29 mouse cellular contexts compared by ENCODE assay signal in genomic region chr17:62785781-62786601, GRCm38 (mm10).
DNase-seq lines count a peak whose midpoint lies in the region; ATAC-seq lines count a peak whose summit lies in the region.
"Had no signal": no experiment of that assay in that cellular context is flagged by ENCODE, and none has a peak within 500 bp of the region (broad histone marks: within the 10 kb centered on the region; RNA-seq: fewer than 3 reads in every experiment).

No protein-coding gene starts in this region.

- peak; percentile 71 for DNase-seq in heart, adult 11 months
- no peak for DNase-seq in heart, embryonic 10.5 days (ENCODE audit: low spot score)
- no peak for DNase-seq in midbrain, embryonic 10.5 days (ENCODE audit: low spot score)
- DNase-seq in layer of hippocampus, postnatal 14 days (ENCODE audit: low spot score in 2 of 2) = no peak
- DNase-seq: adrenal gland, adult 8-10 months; adrenal gland, postnatal 25 days; B cell, adult 2 months; cerebellum, adult 11-12 months; cerebellum, adult 8-10 months; cerebellum, postnatal 10 days; cerebellum, postnatal 36 days; embryo, embryonic 11 days; forebrain, postnatal 0 days; gastrocnemius, adult 2 months; gastrocnemius, postnatal 25 days; heart, adult 2 months had no signal

- no peak overlapping the region for H3K4me3 ChIP-seq in heart, embryonic 10.5 days
- no peak overlapping the region for H3K4me3 ChIP-seq in midbrain, embryonic 12.5 days
- H3K4me3 ChIP-seq in midbrain, embryonic 10.5 days = no peak overlapping the region
- H3K4me3 ChIP-seq in midbrain, embryonic 13.5 days (replicated peaks) = no peak overlapping the region
- no peak overlapping the region for H3K4me3 ChIP-seq in midbrain, embryonic 16.5 days (ENCODE audit: low read depth, low read length)
- H3K4me3 ChIP-seq: embryonic facial prominence, embryonic 10.5 days; erythroblast, embryonic 14.5 days; forebrain, embryonic 13.5 days; gastrocnemius, adult 2 months; heart, adult 2 months; hindbrain, embryonic 12.5 days; hindbrain, embryonic 15.5 days had no signal

- 67% methylated on average over 4 of the region's 4 CpGs for WGBS in heart, embryonic 10.5 days
- 21% methylated on average over 4 of the region's 4 CpGs for WGBS in midbrain, embryonic 12.5 days
- WGBS in midbrain, embryonic 10.5 days = 35% methylated on average over 4 of the region's 4 CpGs
- WGBS in midbrain, embryonic 13.5 days = 30% methylated on average over 4 of the region's 4 CpGs
- 24% methylated on average over 4 of the region's 4 CpGs for WGBS in midbrain, embryonic 16.5 days

- no peaks in the 10 kb centered on the region for H3K9me3 ChIP-seq in heart, embryonic 10.5 days
- H3K9me3 ChIP-seq in midbrain, embryonic 12.5 days = no peaks in the 10 kb centered on the region
- no peaks in the 10 kb centered on the region for H3K9me3 ChIP-seq in midbrain, embryonic 10.5 days (replicated peaks)
- H3K9me3 ChIP-seq in midbrain, embryonic 13.5 days = no peaks in the 10 kb centered on the region
- no peaks in the 10 kb centered on the region for H3K9me3 ChIP-seq in midbrain, embryonic 16.5 days (replicated peaks; ENCODE audit: control insufficient read depth, low read length, poor library complexity, severe bottlenecking)
- H3K9me3 ChIP-seq: embryonic facial prominence, embryonic 10.5 days; embryonic facial prominence, embryonic 13.5 days; forebrain, embryonic 13.5 days; hindbrain, embryonic 12.5 days; hindbrain, embryonic 15.5 days had no signal

- peaks cover 41% of the 10 kb centered on the region for H3K4me1 ChIP-seq in heart, embryonic 10.5 days
- H3K4me1 ChIP-seq in midbrain, embryonic 12.5 days = peaks cover 71% of the 10 kb centered on the region
- peaks cover 88% of the 10 kb centered on the region for H3K4me1 ChIP-seq in midbrain, embryonic 10.5 days
- H3K4me1 ChIP-seq in midbrain, embryonic 13.5 days (replicated peaks) = peaks cover 79% of the 10 kb centered on the region
- H3K4me1 ChIP-seq in midbrain, embryonic 16.5 days (ENCODE audit: control insufficient read depth, insufficient read depth, low read length) = peaks cover 22% of the 10 kb centered on the region

- no peaks in the 10 kb centered on the region for H3K36me3 ChIP-seq in heart, embryonic 10.5 days
- no peaks in the 10 kb centered on the region for H3K36me3 ChIP-seq in midbrain, embryonic 12.5 days
- H3K36me3 ChIP-seq in midbrain, embryonic 10.5 days = no peaks in the 10 kb centered on the region
- H3K36me3 ChIP-seq in midbrain, embryonic 13.5 days = no peaks in the 10 kb centered on the region
- no peaks in the 10 kb centered on the region for H3K36me3 ChIP-seq in midbrain, embryonic 16.5 days (ENCODE audit: control insufficient read depth, insufficient read depth, low read length)
- H3K36me3 ChIP-seq: embryonic facial prominence, embryonic 10.5 days; embryonic facial prominence, embryonic 13.5 days; G1E; hindbrain, embryonic 12.5 days; hindbrain, embryonic 15.5 days had no signal

- H3K27me3 ChIP-seq in heart, embryonic 10.5 days (ENCODE audit: insufficient read depth, poor library complexity, severe bottlenecking) = no peaks in the 10 kb centered on the region
- H3K27me3 ChIP-seq in midbrain, embryonic 12.5 days = peaks cover 50% of the 10 kb centered on the region
- peaks cover 78% of the 10 kb centered on the region for H3K27me3 ChIP-seq in midbrain, embryonic 10.5 days (ENCODE audit: low read depth, poor library complexity, severe bottlenecking)
- peaks cover 28% of the 10 kb centered on the region for H3K27me3 ChIP-seq in midbrain, embryonic 13.5 days
- no peaks in the 10 kb centered on the region for H3K27me3 ChIP-seq in midbrain, embryonic 16.5 days (ENCODE audit: control insufficient read depth, insufficient read depth, low read depth, low read length)
- H3K27me3 ChIP-seq: CH12.LX; embryonic facial prominence, embryonic 13.5 days; hindbrain, embryonic 12.5 days; hindbrain, embryonic 15.5 days had no signal

- ATAC-seq in midbrain, embryonic 12.5 days (ENCODE audit: low FRiP score, low read depth) = peak; percentile 64
- ATAC-seq in midbrain, embryonic 13.5 days = peak; percentile 43
- 0 out of 2 replicates have a peak, but pooled peaks have one; percentile 7 for ATAC-seq in midbrain, embryonic 16.5 days
- ATAC-seq: activated CD4-positive, CD25-positive, alpha-beta regulatory T cell, adult 4 months; forebrain, embryonic 13.5 days; forebrain, postnatal 0 days had no signal

- no peak overlapping the region; the same call in 1 of the 2 replicates for H3K4me2 ChIP-seq in midbrain, embryonic 12.5 days (replicated peaks)
- H3K4me2 ChIP-seq in midbrain, embryonic 13.5 days (replicated peaks) = peak overlapping the region; percentile 50; the same call in 1 of the 2 replicates
- H3K4me2 ChIP-seq in midbrain, embryonic 16.5 days (ENCODE audit: low read length) = no peak overlapping the region
- H3K4me2 ChIP-seq: forebrain, embryonic 13.5 days; heart, embryonic 11.5 days; hindbrain, embryonic 15.5 days had no signal

- H3K9ac ChIP-seq in midbrain, embryonic 12.5 days (replicated peaks) = no peak overlapping the region
- no peak overlapping the region for H3K9ac ChIP-seq in midbrain, embryonic 13.5 days (replicated peaks)
- H3K9ac ChIP-seq in midbrain, embryonic 16.5 days (ENCODE audit: low read depth, low read length) = no peak overlapping the region
- H3K9ac ChIP-seq: embryonic facial prominence, embryonic 13.5 days; forebrain, embryonic 13.5 days; forebrain, postnatal 0 days; hindbrain, embryonic 12.5 days; hindbrain, embryonic 15.5 days had no signal

- no peak overlapping the region for H3K27ac ChIP-seq in heart, embryonic 10.5 days
- no peak overlapping the region for H3K27ac ChIP-seq in midbrain, embryonic 12.5 days (replicated peaks)
- no peak overlapping the region for H3K27ac ChIP-seq in midbrain, embryonic 10.5 days (replicated peaks)
- H3K27ac ChIP-seq in midbrain, embryonic 13.5 days = no peak overlapping the region
- H3K27ac ChIP-seq in midbrain, embryonic 16.5 days (ENCODE audit: low read length) = no peak overlapping the region; the same call in 1 of the 2 replicates
- H3K27ac ChIP-seq: embryonic facial prominence, embryonic 10.5 days; embryonic facial prominence, embryonic 13.5 days; forebrain, embryonic 13.5 days; gastrocnemius, adult 2 months; heart, adult 2 months; hindbrain, embryonic 12.5 days; hindbrain, embryonic 15.5 days had no signal

Comparison
In these comparisons a context has a peak if more than half of its experiments do, and no peak if none do; other contexts are left out.
1. ATAC-seq: peak in every context shown above with its lines; median percentile 64 in midbrain, embryonic 12.5 days; 43 in midbrain, embryonic 13.5 days; 7 in midbrain, embryonic 16.5 days.